Mouse (Mus musculus) gonadal fat pad, adult 2 months (tissue): ENCODE results near the gene St8sia6. TPM values are rescaled to one million over a fixed set of nuclear protein-coding genes. Genes with fewer than 3 reads are reported as not detected.

ENCODE experiments used
- DNase-seq: peaks from one replicate; pipeline ENCODE4 v3.0.0-alpha.2; 2012; ENCODE audit warnings: low read depth
- polyA plus RNA-seq: library from polyadenylated mRNA; depleted of rRNA; stranded (reverse); fragments of >200 nt; gene quantifications from 2 replicates; pipeline ENCODE4 v1.2.3, GENCODE M21; 2012

Gene St8sia6
- polyA plus RNA-seq, 1 experiment = 9.1 TPM

GRCm38 (mm10) chr2:13767532-13768411, 26.1 kb downstream of the St8sia6 start:
- no peak for DNase-seq

- no peak for DNase-seq
These were observed 33.5 kb downstream of the St8sia6 start for GRCm38 (mm10) chr2:13760366-13760765.

GRCm38 (mm10) chr2:13757412-13757811, 36.5 kb downstream of the St8sia6 start:
- DNase-seq = no peak

GRCm38 (mm10) chr2:13755733-13756132, 38.1 kb downstream of the St8sia6 start:
- no peak for DNase-seq

GRCm38 (mm10) chr2:13751691-13752090, 42.2 kb downstream of the St8sia6 start:
- no peak for DNase-seq

GRCm38 (mm10) chr2:13750777-13751176, 43.1 kb downstream of the St8sia6 start:
- no peak for DNase-seq

GRCm38 (mm10) chr2:13750089-13750488, 43.8 kb downstream of the St8sia6 start:
- no peak for DNase-seq

- DNase-seq = no peak
These were observed 44.7 kb downstream of the St8sia6 start for GRCm38 (mm10) chr2:13749176-13749575.

- no peak for DNase-seq
These were observed 46.3 kb downstream of the St8sia6 start for GRCm38 (mm10) chr2:13747576-13747975.

- DNase-seq = no peak
These were observed 47.8 kb downstream of the St8sia6 start for GRCm38 (mm10) chr2:13746023-13746422.

GRCm38 (mm10) chr2:13738704-13739103, 55.2 kb downstream of the St8sia6 start:
- no peak for DNase-seq

- DNase-seq = peak; percentile 47
These were observed 66.0 kb downstream of the St8sia6 start for GRCm38 (mm10) chr2:13727901-13728300.

GRCm38 (mm10) chr2:13725592-13725991, 68.3 kb downstream of the St8sia6 start:
- DNase-seq = no peak

- DNase-seq = peak; percentile 74
These were observed 71.6 kb downstream of the St8sia6 start for GRCm38 (mm10) chr2:13722241-13722640.

- DNase-seq = no peak
These were observed 75.2 kb downstream of the St8sia6 start for GRCm38 (mm10) chr2:13718628-13719185.

- no peak for DNase-seq
These were observed 85.1 kb downstream of the St8sia6 start for GRCm38 (mm10) chr2:13708785-13709184.

- DNase-seq = no peak
These were observed 96.3 kb downstream of the St8sia6 start for GRCm38 (mm10) chr2:13697514-13697913.

GRCm38 (mm10) chr2:13694417-13694816, 99.4 kb downstream of the St8sia6 start:
- no peak for DNase-seq

- DNase-seq = no peak
These were observed 109.5 kb downstream of the St8sia6 start for GRCm38 (mm10) chr2:13684380-13684779.

- no peak for DNase-seq
These were observed 110.7 kb downstream of the St8sia6 start for GRCm38 (mm10) chr2:13683205-13683570.

GRCm38 (mm10) chr2:13682488-13683204, 111.2 kb downstream of the St8sia6 start:
- DNase-seq = no peak

GRCm38 (mm10) chr2:13672946-13673345, 120.9 kb downstream of the St8sia6 start:
- no peak for DNase-seq

- DNase-seq = no peak
These were observed 121.4 kb downstream of the St8sia6 start for GRCm38 (mm10) chr2:13672426-13672825.
